8 mouse cellular contexts compared by ENCODE assay signal in the genomic region with DNA sequence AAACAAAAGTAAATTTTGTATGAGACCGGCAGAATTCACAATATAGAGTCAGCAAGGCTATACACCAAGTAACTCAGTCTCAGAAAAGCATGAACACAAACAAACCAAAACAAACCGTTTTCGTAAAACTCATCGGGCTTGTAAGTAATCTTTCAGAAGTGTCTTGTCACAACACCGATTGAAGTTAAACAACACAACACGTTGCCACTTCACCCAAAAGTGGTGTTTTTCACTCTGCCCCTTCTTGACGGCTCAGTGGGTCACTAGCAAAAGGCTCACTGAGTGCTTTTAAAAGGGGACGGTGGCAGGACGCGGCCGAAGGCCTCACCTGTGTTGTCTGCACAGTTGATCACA. TPM values are rescaled to one million over a fixed set of nuclear protein-coding genes. Genes with fewer than 3 reads are reported as not detected.
DNase-seq lines count a peak whose midpoint lies in the region; ATAC-seq and TF ChIP-seq lines count a peak whose summit lies in the region.

No protein-coding gene starts in this region.

- DNase-seq in lung, embryonic 14.5 days: no peak
- DNase-seq in lung, postnatal 36 days: no peak
- no peak for DNase-seq in frontal cortex, postnatal 10 days (ENCODE audit: low spot score in 2 of 2)
- no peak for DNase-seq in spleen, postnatal 36 days (ENCODE audit: low spot score in 2 of 2)
- no peak for DNase-seq in adrenal gland, postnatal 14 days

- H3K27me3 ChIP-seq in lung, embryonic 14.5 days (ENCODE audit: insufficient read depth, low read length): no peaks in the 10 kb centered on the region
- H3K27me3 ChIP-seq in embryonic facial prominence, embryonic 13.5 days: no peaks in the 10 kb centered on the region
- H3K27me3 ChIP-seq in intestine, embryonic 15.5 days (replicated peaks): no peaks in the 10 kb centered on the region
- H3K27me3 ChIP-seq in neural tube, embryonic 13.5 days: no peaks in the 10 kb centered on the region

- H3K4me3 ChIP-seq in lung, embryonic 14.5 days (ENCODE audit: low read depth, low read length): peak overlapping the region; percentile 95
- H3K4me3 ChIP-seq in embryonic facial prominence, embryonic 13.5 days: peak overlapping the region; percentile 79
- H3K4me3 ChIP-seq in intestine, embryonic 15.5 days (replicated peaks): peak overlapping the region; percentile 90
- H3K4me3 ChIP-seq in neural tube, embryonic 13.5 days: peak overlapping the region; percentile 98

- peaks cover 49% of the 10 kb centered on the region for H3K36me3 ChIP-seq in lung, embryonic 14.5 days (ENCODE audit: insufficient read depth)
- peaks cover 46% of the 10 kb centered on the region for H3K36me3 ChIP-seq in embryonic facial prominence, embryonic 13.5 days
- peaks cover 29% of the 10 kb centered on the region for H3K36me3 ChIP-seq in intestine, embryonic 15.5 days
- peaks cover 46% of the 10 kb centered on the region for H3K36me3 ChIP-seq in neural tube, embryonic 13.5 days

- H3K9ac ChIP-seq in lung, embryonic 14.5 days: peak overlapping the region; percentile 100
- H3K9ac ChIP-seq in embryonic facial prominence, embryonic 13.5 days: peak overlapping the region; percentile 97
- H3K9ac ChIP-seq in intestine, embryonic 15.5 days: peak overlapping the region; percentile 95
- peak overlapping the region; percentile 99 for H3K9ac ChIP-seq in neural tube, embryonic 13.5 days

- TF ChIP-seq CTCF in lung, embryonic 14.5 days (IDR thresholded peaks at IDR 0.05; ENCODE audit: low read depth): no peak

- H3K4me2 ChIP-seq in lung, embryonic 14.5 days: peak overlapping the region; percentile 76
- peak overlapping the region; percentile 70 for H3K4me2 ChIP-seq in embryonic facial prominence, embryonic 13.5 days
- peak overlapping the region; percentile 58 for H3K4me2 ChIP-seq in intestine, embryonic 15.5 days (replicated peaks)
- H3K4me2 ChIP-seq in neural tube, embryonic 13.5 days: peak overlapping the region; percentile 86

- peak overlapping the region; percentile 92 for H3K27ac ChIP-seq in lung, embryonic 14.5 days (ENCODE audit: low read depth)
- peak overlapping the region; percentile 95 for H3K27ac ChIP-seq in embryonic facial prominence, embryonic 13.5 days
- H3K27ac ChIP-seq in intestine, embryonic 15.5 days: peak overlapping the region; percentile 91
- H3K27ac ChIP-seq in neural tube, embryonic 13.5 days (replicated peaks): peak overlapping the region; percentile 92

- 2% methylated on average over 11 of the region's 11 CpGs for WGBS in lung, embryonic 14.5 days
- WGBS in embryonic facial prominence, embryonic 13.5 days: under 1% methylated on average over 11 of the region's 11 CpGs
- 1% methylated on average over 11 of the region's 11 CpGs for WGBS in intestine, embryonic 15.5 days
- WGBS in neural tube, embryonic 13.5 days: 2% methylated on average over 11 of the region's 11 CpGs

- H3K4me1 ChIP-seq in lung, embryonic 14.5 days (ENCODE audit: insufficient read depth): peaks cover 12% of the 10 kb centered on the region; the same call in 1 of the 2 replicates
- peaks cover 20% of the 10 kb centered on the region for H3K4me1 ChIP-seq in embryonic facial prominence, embryonic 13.5 days
- peaks cover 16% of the 10 kb centered on the region for H3K4me1 ChIP-seq in intestine, embryonic 15.5 days (replicated peaks)
- H3K4me1 ChIP-seq in neural tube, embryonic 13.5 days (replicated peaks): peaks cover 32% of the 10 kb centered on the region

- ATAC-seq in lung, embryonic 14.5 days (ENCODE audit: insufficient read depth): no peak; the same call in 1 of the 2 replicates
- no peak for ATAC-seq in embryonic facial prominence, embryonic 13.5 days (ENCODE audit: insufficient number of reproducible peaks, insufficient read depth, low FRiP score, low TSS enrichment, low read depth)
- no peak; the same call in 1 of the 2 replicates for ATAC-seq in intestine, embryonic 15.5 days
- no peak for ATAC-seq in neural tube, embryonic 13.5 days (ENCODE audit: low read depth)

- no peaks in the 10 kb centered on the region for H3K9me3 ChIP-seq in lung, embryonic 14.5 days (ENCODE audit: low read depth, low read length)
- no peaks in the 10 kb centered on the region for H3K9me3 ChIP-seq in embryonic facial prominence, embryonic 13.5 days
- no peaks in the 10 kb centered on the region for H3K9me3 ChIP-seq in intestine, embryonic 15.5 days
- no peaks in the 10 kb centered on the region for H3K9me3 ChIP-seq in neural tube, embryonic 13.5 days

RNA-seq across cellular contexts. Expression of a gene that starts 0.8 kb away (rescaled TPM):
- polyA plus RNA-seq in lung, embryonic 14.5 days (2014; fragmentation: Nextera tagmentation; extraction: Ambion mirVana): 663 and 721 TPM in 2 replicates
- polyA plus RNA-seq in embryonic facial prominence, embryonic 13.5 days (2015; fragmentation: Nextera tagmentation; extraction: Ambion mirVana): 596 and 632 TPM in 2 replicates
- polyA plus RNA-seq in intestine, embryonic 15.5 days (2015; fragmentation: Nextera tagmentation; extraction: Ambion mirVana): 530 and 606 TPM in 2 replicates
- 351 and 415 TPM in 2 replicates for polyA plus RNA-seq in neural tube, embryonic 13.5 days (2015; fragmentation: Nextera tagmentation; extraction: Ambion mirVana)
- 809 and 980 TPM in 2 replicates for total RNA-seq in adrenal gland, postnatal 14 days (2021)

RNA-seq across cellular contexts. Expression of a gene that starts 5.7 kb away (rescaled TPM):
- polyA plus RNA-seq in lung, embryonic 14.5 days (2014; fragmentation: Nextera tagmentation; extraction: Ambion mirVana): 0.32 TPM in 1 of 2 replicates, not detected in the other
- 0.62 and 0.84 TPM in 2 replicates for polyA plus RNA-seq in embryonic facial prominence, embryonic 13.5 days (2015; fragmentation: Nextera tagmentation; extraction: Ambion mirVana)
- polyA plus RNA-seq in intestine, embryonic 15.5 days (2015; fragmentation: Nextera tagmentation; extraction: Ambion mirVana): 0.24 TPM in 1 of 2 replicates, not detected in the other
- polyA plus RNA-seq in neural tube, embryonic 13.5 days (2015; fragmentation: Nextera tagmentation; extraction: Ambion mirVana): 0.67 TPM in 1 of 2 replicates, not detected in the other
- total RNA-seq in adrenal gland, postnatal 14 days (2021): not detected in 2 replicates

RNA-seq across cellular contexts. Expression of a gene that starts 15.1 kb away (rescaled TPM):
- 13.3 and 14.2 TPM in 2 replicates for polyA plus RNA-seq in lung, embryonic 14.5 days (2014; fragmentation: Nextera tagmentation; extraction: Ambion mirVana)
- polyA plus RNA-seq in embryonic facial prominence, embryonic 13.5 days (2015; fragmentation: Nextera tagmentation; extraction: Ambion mirVana): 22.5 and 23.3 TPM in 2 replicates
- 13.3 and 13.4 TPM in 2 replicates for polyA plus RNA-seq in intestine, embryonic 15.5 days (2015; fragmentation: Nextera tagmentation; extraction: Ambion mirVana)
- 18.8 and 19.1 TPM in 2 replicates for polyA plus RNA-seq in neural tube, embryonic 13.5 days (2015; fragmentation: Nextera tagmentation; extraction: Ambion mirVana)
- 17.6 and 18.7 TPM in 2 replicates for total RNA-seq in adrenal gland, postnatal 14 days (2021)

RNA-seq across cellular contexts. Expression of a gene that starts 17.3 kb away (rescaled TPM):
- 110 and 123 TPM in 2 replicates for polyA plus RNA-seq in lung, embryonic 14.5 days (2014; fragmentation: Nextera tagmentation; extraction: Ambion mirVana)
- 122 and 131 TPM in 2 replicates for polyA plus RNA-seq in embryonic facial prominence, embryonic 13.5 days (2015; fragmentation: Nextera tagmentation; extraction: Ambion mirVana)
- polyA plus RNA-seq in intestine, embryonic 15.5 days (2015; fragmentation: Nextera tagmentation; extraction: Ambion mirVana): 123 and 126 TPM in 2 replicates
- 114 and 123 TPM in 2 replicates for polyA plus RNA-seq in neural tube, embryonic 13.5 days (2015; fragmentation: Nextera tagmentation; extraction: Ambion mirVana)
- 98.2 and 107 TPM in 2 replicates for total RNA-seq in adrenal gland, postnatal 14 days (2021)

RNA-seq across cellular contexts. Expression of a gene that starts 37.0 kb away (rescaled TPM):
- polyA plus RNA-seq in lung, embryonic 14.5 days (2014; fragmentation: Nextera tagmentation; extraction: Ambion mirVana): 1.3 and 2.3 TPM in 2 replicates
- polyA plus RNA-seq in embryonic facial prominence, embryonic 13.5 days (2015; fragmentation: Nextera tagmentation; extraction: Ambion mirVana): 2.3 and 3.1 TPM in 2 replicates
- polyA plus RNA-seq in intestine, embryonic 15.5 days (2015; fragmentation: Nextera tagmentation; extraction: Ambion mirVana): 1.0 and 1.2 TPM in 2 replicates
- 3.7 and 4.4 TPM in 2 replicates for polyA plus RNA-seq in neural tube, embryonic 13.5 days (2015; fragmentation: Nextera tagmentation; extraction: Ambion mirVana)
- 24.8 and 34.7 TPM in 2 replicates for total RNA-seq in adrenal gland, postnatal 14 days (2021)
